Mouse (Mus musculus): ENCODE measurements at regions not wholly inside any gene's neighbourhood (a gene's known extent, or its start where the extent isn't known, plus 50 kb on each side); places are given as distances from the start of the nearest gene placed in this dataset.
A peak's percentile ranks its signal among the peaks of the same experiment; 100 is the strongest.

- no peak overlapping the region for H3K27ac ChIP-seq (replicated peaks)
- H3K4me3 ChIP-seq, result no peak overlapping the region
- no peaks in the 10 kb centered on the region for H3K36me3 ChIP-seq
- no peak for ATAC-seq (ENCODE audit: low read depth)
- no peaks in the 10 kb centered on the region for H3K4me1 ChIP-seq (replicated peaks)
- no peaks in the 10 kb centered on the region for H3K9me3 ChIP-seq
- WGBS, result 79% methylated on average over 1 of the region's 1 CpGs
- H3K4me2 ChIP-seq, result no peak overlapping the region
- H3K9ac ChIP-seq, result no peak overlapping the region
- H3K27me3 ChIP-seq, result no peaks in the 10 kb centered on the region
Measured at GRCm38 (mm10) chr13:20661243-20661642, 132.7 kb upstream of the Aoah start.

- Histone ChIP-seq H3K9ac (no peak overlapping the region), H3K36me3 (no peaks in the 10 kb centered on the region), H3K4me1 (replicated peaks) (no peaks in the 10 kb centered on the region), H3K4me2 (no peak overlapping the region), H3K27me3 (no peaks in the 10 kb centered on the region), H3K27ac (replicated peaks) (no peak overlapping the region), H3K9me3 (no peaks in the 10 kb centered on the region), H3K4me3 (no peak overlapping the region)
- no peak for ATAC-seq (ENCODE audit: low read depth)
- WGBS, result 81% methylated on average over 3 of the region's 3 CpGs
Measured at GRCm38 (mm10) chr13:20678754-20679153, 115.2 kb upstream of the Aoah start.

- H3K4me1 ChIP-seq (replicated peaks), result peaks cover 9% of the 10 kb centered on the region; the same call in 1 of the 2 replicates
- no peaks in the 10 kb centered on the region for H3K36me3 ChIP-seq
- H3K4me3 ChIP-seq, result no peak overlapping the region
- H3K9me3 ChIP-seq, result no peaks in the 10 kb centered on the region
- 54% methylated on average over 9 of the region's 9 CpGs for WGBS
- no peaks in the 10 kb centered on the region for H3K27me3 ChIP-seq
- no peak overlapping the region for H3K9ac ChIP-seq
- peak overlapping the region; percentile 2; the same call in 1 of the 2 replicates for H3K27ac ChIP-seq (replicated peaks)
- ATAC-seq (ENCODE audit: low read depth), result peak; percentile 63; the same call in 1 of the 2 replicates
- H3K4me2 ChIP-seq, result no peak overlapping the region
Measured at GRCm38 (mm10) chr13:20686914-20687313, 107.0 kb upstream of the Aoah start.

DNA sequence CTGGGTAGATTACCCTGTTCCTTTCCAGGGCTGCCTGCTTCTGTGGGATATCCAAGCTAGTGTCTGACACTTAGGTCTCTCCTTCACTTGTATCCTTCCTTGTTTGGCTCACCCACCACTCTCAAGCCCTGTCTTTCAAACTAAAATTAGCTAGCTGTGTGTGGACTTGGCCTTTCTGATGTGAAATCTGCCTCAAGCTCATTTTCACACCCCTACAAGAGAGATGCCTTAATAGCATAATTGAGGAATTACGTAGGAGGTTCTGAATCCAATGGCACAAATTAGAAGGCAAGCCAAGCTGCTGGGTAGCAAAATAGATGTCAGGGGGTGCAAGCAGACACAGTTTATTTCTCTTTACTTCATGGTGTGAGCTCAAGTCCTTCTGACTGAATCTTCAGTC, 106.5 kb upstream of the Aoah start:
- H3K9me3 ChIP-seq, result no peaks in the 10 kb centered on the region
- no peak overlapping the region for H3K4me3 ChIP-seq
- no peak for ATAC-seq (ENCODE audit: low read depth)
- no peaks in the 10 kb centered on the region for H3K27me3 ChIP-seq
- peak overlapping the region; percentile 2; the same call in 1 of the 2 replicates for H3K27ac ChIP-seq (replicated peaks)
- 94% methylated on average over 1 of the region's 1 CpGs for WGBS
- peaks cover 9% of the 10 kb centered on the region; the same call in 1 of the 2 replicates for H3K4me1 ChIP-seq (replicated peaks)
- H3K4me2 ChIP-seq, result no peak overlapping the region
- H3K9ac ChIP-seq, result no peak overlapping the region
- H3K36me3 ChIP-seq, result no peaks in the 10 kb centered on the region

GRCm38 (mm10) chr13:20711486-20711885, 82.4 kb upstream of the Aoah start:
- H3K4me2 ChIP-seq, result no peak overlapping the region
- no peaks in the 10 kb centered on the region for H3K36me3 ChIP-seq
- H3K9me3 ChIP-seq, result no peaks in the 10 kb centered on the region
- no peak for ATAC-seq (ENCODE audit: low read depth)
- no peak overlapping the region for H3K4me3 ChIP-seq
- H3K9ac ChIP-seq, result no peak overlapping the region
- H3K4me1 ChIP-seq (replicated peaks), result no peaks in the 10 kb centered on the region
- H3K27ac ChIP-seq (replicated peaks), result no peak overlapping the region
- 88% methylated on average over 6 of the region's 6 CpGs for WGBS
- no peaks in the 10 kb centered on the region for H3K27me3 ChIP-seq

DNA sequence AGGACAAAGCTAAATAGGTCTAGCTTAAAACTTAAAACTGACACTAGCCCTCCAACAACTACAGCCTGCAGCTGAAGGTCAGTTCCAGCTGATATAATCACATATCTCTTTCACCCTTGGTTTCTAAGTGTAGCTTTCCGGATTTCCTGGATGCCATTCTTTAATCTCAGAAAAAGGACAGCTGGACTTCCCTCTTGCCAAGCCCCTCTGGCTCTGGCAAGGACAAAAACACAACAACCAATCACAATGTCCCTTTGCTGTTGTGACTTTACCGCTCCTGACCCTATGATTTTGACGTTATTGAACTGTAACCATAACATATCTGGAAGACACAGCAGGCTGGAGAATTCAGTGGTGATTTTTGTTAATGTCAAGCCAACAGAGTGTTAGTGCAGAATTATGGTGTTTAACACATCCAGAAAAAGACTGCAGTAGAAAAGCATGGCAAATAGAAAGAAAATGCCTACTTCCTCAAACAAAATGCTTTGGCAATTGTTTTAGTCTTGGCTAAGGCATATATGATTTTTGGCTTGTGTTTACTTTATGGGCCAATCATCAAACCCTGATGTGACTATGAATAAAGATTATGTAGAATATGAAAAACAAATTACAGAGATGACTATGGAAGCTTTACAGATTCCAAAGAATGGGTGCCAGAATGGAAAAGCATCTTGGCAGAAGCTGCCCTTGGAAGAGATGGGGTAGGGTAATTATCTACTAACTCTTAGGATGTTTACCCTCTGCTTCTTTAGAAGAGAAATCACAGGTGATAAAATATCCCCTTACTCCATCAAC, 70.4 kb upstream of the Aoah start:
- WGBS, result 84% methylated on average over 3 of the region's 3 CpGs
- ATAC-seq (ENCODE audit: low read depth), result no peak
- H3K9ac ChIP-seq, result no peak overlapping the region
- no peaks in the 10 kb centered on the region for H3K27me3 ChIP-seq
- no peak overlapping the region for H3K4me2 ChIP-seq
- no peaks in the 10 kb centered on the region for H3K9me3 ChIP-seq
- no peaks in the 10 kb centered on the region for H3K4me1 ChIP-seq (replicated peaks)
- H3K27ac ChIP-seq (replicated peaks), result no peak overlapping the region
- no peak overlapping the region for H3K4me3 ChIP-seq
- no peaks in the 10 kb centered on the region for H3K36me3 ChIP-seq

DNA sequence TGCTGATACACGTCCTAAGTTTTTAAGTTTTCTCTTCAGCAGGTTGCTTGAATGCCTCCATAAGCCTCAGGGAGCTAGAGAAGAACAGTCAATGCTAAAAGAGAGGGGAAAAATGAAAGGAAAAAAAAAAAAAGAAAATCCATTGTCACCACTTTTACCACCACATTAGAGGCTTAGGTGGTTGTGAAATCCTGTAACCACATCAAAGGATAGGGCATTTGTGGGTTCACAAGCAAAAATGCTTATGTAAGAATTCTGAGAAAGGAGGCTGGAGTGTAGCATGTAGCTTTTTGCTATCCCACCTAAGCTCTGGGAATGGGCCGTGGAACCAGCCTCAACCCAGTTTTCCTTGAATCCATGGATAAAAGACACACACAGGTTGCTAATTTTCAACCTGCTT, 69.5 kb upstream of the Aoah start:
- Histone ChIP-seq H3K4me3 (no peak overlapping the region), H3K27me3 (no peaks in the 10 kb centered on the region), H3K4me2 (no peak overlapping the region), H3K36me3 (no peaks in the 10 kb centered on the region), H3K27ac (replicated peaks) (no peak overlapping the region), H3K9ac (no peak overlapping the region), H3K9me3 (no peaks in the 10 kb centered on the region), H3K4me1 (replicated peaks) (no peaks in the 10 kb centered on the region)
- WGBS, result 87% methylated on average over 2 of the region's 2 CpGs
- no peak for ATAC-seq (ENCODE audit: low read depth)

GRCm38 (mm10) chr13:20725556-20725955, 68.4 kb upstream of the Aoah start:
- no peak overlapping the region for H3K27ac ChIP-seq (replicated peaks)
- H3K4me2 ChIP-seq, result no peak overlapping the region
- 66% methylated on average over 4 of the region's 4 CpGs for WGBS
- H3K4me3 ChIP-seq, result no peak overlapping the region
- H3K9ac ChIP-seq, result no peak overlapping the region
- no peaks in the 10 kb centered on the region for H3K4me1 ChIP-seq (replicated peaks)
- no peaks in the 10 kb centered on the region for H3K36me3 ChIP-seq
- no peaks in the 10 kb centered on the region for H3K9me3 ChIP-seq
- H3K27me3 ChIP-seq, result no peaks in the 10 kb centered on the region
- no peak for ATAC-seq (ENCODE audit: low read depth)

- H3K4me3 ChIP-seq, result no peak overlapping the region
- WGBS, result 98% methylated on average over 3 of the region's 3 CpGs
Measured at GRCm38 (mm10) chr13:20728064-20728463, 65.8 kb upstream of the Aoah start.

GRCm38 (mm10) chr13:20733046-20733445, 60.9 kb upstream of the Aoah start:
- no peak overlapping the region for H3K27ac ChIP-seq (replicated peaks)
- ATAC-seq (ENCODE audit: low read depth), result no peak
- no peaks in the 10 kb centered on the region for H3K27me3 ChIP-seq
- 0 out of 2 replicates have a peak, but pooled peaks cover under 1% of the 10 kb centered on the region for H3K9me3 ChIP-seq
- no peak overlapping the region for H3K4me2 ChIP-seq
- no peak overlapping the region for H3K9ac ChIP-seq
- H3K4me3 ChIP-seq, result no peak overlapping the region
- WGBS, result 68% methylated on average over 2 of the region's 2 CpGs
- no peaks in the 10 kb centered on the region for H3K36me3 ChIP-seq
- peaks cover 8% of the 10 kb centered on the region; the same call in 1 of the 2 replicates for H3K4me1 ChIP-seq (replicated peaks)

More at GRCm38 (mm10) chr13:20728064-20728463, 65.8 kb upstream of the Aoah start:
- ATAC-seq (ENCODE audit: low read depth), result no peak
- Histone ChIP-seq H3K27ac (replicated peaks) (no peak overlapping the region), H3K27me3 (no peaks in the 10 kb centered on the region), H3K9me3 (no peaks in the 10 kb centered on the region), H3K4me1 (replicated peaks) (no peaks in the 10 kb centered on the region), H3K36me3 (no peaks in the 10 kb centered on the region), H3K4me2 (no peak overlapping the region), H3K9ac (no peak overlapping the region)

DNA sequence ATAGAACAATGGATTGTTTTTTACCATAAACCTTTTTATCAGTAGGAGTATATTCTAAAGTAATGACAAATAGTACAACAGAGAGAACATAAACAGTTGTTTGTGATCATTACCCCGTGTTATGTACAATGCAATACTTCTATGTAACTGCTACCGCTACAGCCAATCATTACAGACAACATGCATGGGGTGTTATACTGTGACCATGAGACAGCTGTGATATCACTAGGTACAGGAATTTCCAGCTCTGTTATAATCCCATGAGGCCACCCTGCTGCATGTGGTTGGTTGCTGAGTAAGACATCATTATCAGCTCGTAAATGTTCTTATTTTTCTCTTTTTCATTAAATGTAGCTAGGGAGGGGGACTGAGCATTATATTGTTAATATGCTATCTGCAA, 59.6 kb upstream of the Aoah start:
- Histone ChIP-seq H3K4me1 (replicated peaks) (peaks cover 8% of the 10 kb centered on the region; the same call in 1 of the 2 replicates), H3K27ac (replicated peaks) (no peak overlapping the region), H3K36me3 (no peaks in the 10 kb centered on the region), H3K4me3 (no peak overlapping the region), H3K4me2 (no peak overlapping the region), H3K9me3 (0 out of 2 replicates have a peak, but pooled peaks cover 6% of the 10 kb centered on the region), H3K27me3 (no peaks in the 10 kb centered on the region), H3K9ac (no peak overlapping the region)
- WGBS, result 78% methylated on average over 3 of the region's 3 CpGs
- ATAC-seq (ENCODE audit: low read depth), result no peak

GRCm38 (mm10) chr13:20736609-20737008, 57.3 kb upstream of the Aoah start:
- no peak overlapping the region for H3K9ac ChIP-seq
- H3K4me3 ChIP-seq, result no peak overlapping the region
- H3K4me2 ChIP-seq, result no peak overlapping the region
- H3K27ac ChIP-seq (replicated peaks), result no peak overlapping the region
- no peaks in the 10 kb centered on the region for H3K36me3 ChIP-seq
- 0 out of 2 replicates have a peak, but pooled peaks cover 6% of the 10 kb centered on the region for H3K9me3 ChIP-seq
- no peaks in the 10 kb centered on the region for H3K27me3 ChIP-seq
- H3K4me1 ChIP-seq (replicated peaks), result peaks cover 8% of the 10 kb centered on the region; the same call in 1 of the 2 replicates
- no peak for ATAC-seq (ENCODE audit: low read depth)

All from neural tube, embryonic 13.5 days (tissue).